Mouse (Mus musculus) stomach, postnatal 0 days (tissue): ENCODE data around the gene Chrdl1. TPM values are rescaled to one million over a fixed set of nuclear protein-coding genes. Genes with fewer than 3 reads are reported as not detected.
A peak's percentile ranks its signal among the peaks of the same experiment; 100 is the strongest.

Experiments used
- ATAC-seq: fragments of 200-750 bp; cut with Nextera tagmentation; 2 replicates; pipeline ENCODE4 v1.8.0; 2017; ENCODE audit not compliant: low FRiP score, low TSS enrichment
- DNase-seq: peaks from one replicate; pipeline ENCODE4 v3.0.0-alpha.2; 2016; ENCODE audit warnings: low spot score
- H3K27ac ChIP-seq: fragments of 300-500 bp; sonication (generic); replicated peaks from 2 replicates; pipeline ENCODE4 v1.5.1; 2014; ENCODE audit warnings: mild to moderate bottlenecking, control low read depth
- H3K27me3 ChIP-seq: fragments of 300-500 bp; sonication (generic); 2 replicates; pipeline ENCODE4 v1.6.1; 2014; ENCODE audit warnings: low read length; ENCODE audit not compliant: control insufficient read depth, insufficient read depth
- H3K36me3 ChIP-seq: fragments of 300-500 bp; sonication (generic); 2 replicates; pipeline ENCODE4 v1.6.1; 2014; ENCODE audit warnings: low read length, mixed read lengths; ENCODE audit not compliant: control insufficient read depth, insufficient read depth
- H3K4me1 ChIP-seq: fragments of 300-500 bp; sonication (generic); replicated peaks from 2 replicates; pipeline ENCODE4 v1.6.1; 2014; ENCODE audit warnings: antibody characterized with exemption; ENCODE audit not compliant: control insufficient read depth, insufficient read depth
- H3K4me2 ChIP-seq: fragments of 300-500 bp; sonication (generic); replicated peaks from 2 replicates; pipeline ENCODE4 v1.6.1; 2014; ENCODE audit warnings: low read depth, mild to moderate bottlenecking, control low read depth, moderate library complexity
- H3K4me3 ChIP-seq: fragments of 300-500 bp; sonication (generic); 2 replicates; pipeline ENCODE4 v1.5.1; 2014; ENCODE audit warnings: low read depth, low read length, control low read depth
- H3K9ac ChIP-seq: fragments of 300-500 bp; sonication (generic); 2 replicates; pipeline ENCODE4 v1.6.1; 2014; ENCODE audit warnings: mild to moderate bottlenecking, low read length, control low read depth, mixed read lengths
- H3K9me3 ChIP-seq: fragments of 300-500 bp; sonication (generic); 2 replicates; pipeline ENCODE4 v1.6.1; 2016; ENCODE audit warnings: low read length; ENCODE audit not compliant: control insufficient read depth
- CTCF ChIP-seq: IDR thresholded peaks from 2 replicates; pipeline ENCODE4 v1.5.1; 2016; ENCODE audit warnings: antibody characterized with exemption, low read depth, mild to moderate bottlenecking, moderate library complexity
- EP300 ChIP-seq: optimal IDR thresholded peaks from 2 replicates; pipeline ENCODE3; 2016; ENCODE audit warnings: antibody characterized with exemption
- WGBS: fragments of 180-500 bp; shearing (Covaris S2); extraction: QIAGEN DNeasy Blood & Tissue Kit; methylation state at CpG from one replicate; pipeline ENCODE4 v1.1.7; 2014; 5-methylcytosine and 5-hydroxymethylcytosine counted together
- polyA plus RNA-seq: library from polyadenylated mRNA; unstranded; fragments of >200 nt; fragmentation: Nextera tagmentation; extraction: Ambion mirVana; gene quantifications from 2 replicates; pipeline ENCODE4 v1.2.1, GENCODE M21; 2015

Gene Chrdl1
- polyA plus RNA-seq, 1 experiment from 2014 or later, result 7.6 TPM

- no peak overlapping the region for H3K4me3 ChIP-seq
- no peaks in the 10 kb centered on the region for H3K36me3 ChIP-seq
- H3K9ac ChIP-seq, result no peak overlapping the region
- DNase-seq (no peak), ATAC-seq (no peak)
- H3K27ac ChIP-seq, result no peak overlapping the region
- no peaks in the 10 kb centered on the region for H3K9me3 ChIP-seq
- 62% methylated on average over 2 of the region's 2 CpGs for WGBS
- H3K27me3 ChIP-seq, result no peaks in the 10 kb centered on the region
- no peak for TF ChIP-seq CTCF
- TF ChIP-seq EP300, result no peak
- no peaks in the 10 kb centered on the region for H3K4me1 ChIP-seq
- H3K4me2 ChIP-seq, result no peak overlapping the region
These were observed 99.3 kb downstream of the Chrdl1 start for GRCm38 (mm10) chrX:143294726-143295125.

- no peaks in the 10 kb centered on the region for H3K27me3 ChIP-seq
- H3K4me3 ChIP-seq, result no peak overlapping the region
- no peak overlapping the region for H3K9ac ChIP-seq
- H3K27ac ChIP-seq, result no peak overlapping the region
- H3K36me3 ChIP-seq, result no peaks in the 10 kb centered on the region
- no peaks in the 10 kb centered on the region for H3K4me1 ChIP-seq
- H3K9me3 ChIP-seq, result no peaks in the 10 kb centered on the region
- DNase-seq (peak; percentile 25), ATAC-seq (no peak)
- TF ChIP-seq EP300 (no peak), CTCF (peak; percentile 70)
- WGBS, result 42% methylated on average over 5 of the region's 5 CpGs
- no peak overlapping the region for H3K4me2 ChIP-seq
These were observed 118.9 kb downstream of the Chrdl1 start for GRCm38 (mm10) chrX:143275202-143275601.

- no peaks in the 10 kb centered on the region for H3K4me1 ChIP-seq
- ATAC-seq (no peak), DNase-seq (no peak)
- no peak overlapping the region for H3K4me3 ChIP-seq
- no peaks in the 10 kb centered on the region for H3K27me3 ChIP-seq
- H3K36me3 ChIP-seq, result no peaks in the 10 kb centered on the region
- H3K27ac ChIP-seq, result no peak overlapping the region
- TF ChIP-seq EP300 (no peak), CTCF (no peak)
- H3K9me3 ChIP-seq, result no peaks in the 10 kb centered on the region
- H3K4me2 ChIP-seq, result no peak overlapping the region
- no peak overlapping the region for H3K9ac ChIP-seq
These were observed 143.4 kb downstream of the Chrdl1 start for GRCm38 (mm10) chrX:143250709-143251108.

Other genes starting within 250 kb of the Chrdl1 start
- 2.0 TPM in 2 replicates for gene Pak3, start 124.3 kb upstream of the Chrdl1 start, polyA plus RNA-seq